Mouse (Mus musculus): ENCODE measurements at regions not wholly inside any gene's neighbourhood (a gene's known extent, or its start where the extent isn't known, plus 50 kb on each side); places are given as distances from the start of the nearest gene placed in this dataset.

GRCm38 (mm10) chr2:9267675-9268074 is 613.4 kb upstream of the 4930412O13Rik start:
- no peak for DNase-seq

- DNase-seq = no peak
These were observed 597.6 kb upstream of the 4930412O13Rik start for GRCm38 (mm10) chr2:9283441-9283840.

- no peak for DNase-seq
These were observed 595.3 kb upstream of the 4930412O13Rik start for GRCm38 (mm10) chr2:9285800-9286199.

GRCm38 (mm10) chr2:9287077-9287476 is 594.0 kb upstream of the 4930412O13Rik start:
- DNase-seq = no peak

GRCm38 (mm10) chr2:9287623-9288022 is 593.4 kb upstream of the 4930412O13Rik start:
- no peak for DNase-seq

GRCm38 (mm10) chr2:9331630-9332352 is 549.3 kb upstream of the 4930412O13Rik start:
- no peak for DNase-seq

GRCm38 (mm10) chr2:9348982-9349381 is 532.1 kb upstream of the 4930412O13Rik start:
- DNase-seq = no peak

GRCm38 (mm10) chr2:9349994-9350393 is 531.1 kb upstream of the 4930412O13Rik start:
- no peak for DNase-seq

GRCm38 (mm10) chr2:9352190-9352589 is 528.9 kb upstream of the 4930412O13Rik start:
- DNase-seq = no peak

- DNase-seq = no peak
These were observed 521.0 kb upstream of the 4930412O13Rik start for GRCm38 (mm10) chr2:9360020-9360419.

- DNase-seq = no peak
These were observed 513.1 kb upstream of the 4930412O13Rik start for GRCm38 (mm10) chr2:9367801-9368584.

- DNase-seq = no peak
These were observed 511.5 kb upstream of the 4930412O13Rik start for GRCm38 (mm10) chr2:9369572-9369971.

- DNase-seq = no peak
These were observed 494.5 kb upstream of the 4930412O13Rik start for GRCm38 (mm10) chr2:9386566-9386965.

- DNase-seq = no peak
These were observed 493.0 kb upstream of the 4930412O13Rik start for GRCm38 (mm10) chr2:9388058-9388457.

- DNase-seq = no peak
These were observed 485.6 kb upstream of the 4930412O13Rik start for GRCm38 (mm10) chr2:9395379-9395999.

- DNase-seq = no peak
These were observed 479.6 kb upstream of the 4930412O13Rik start for GRCm38 (mm10) chr2:9401461-9401860.

GRCm38 (mm10) chr2:9402281-9402680 is 478.8 kb upstream of the 4930412O13Rik start:
- no peak for DNase-seq

- no peak for DNase-seq
These were observed 472.0 kb upstream of the 4930412O13Rik start for GRCm38 (mm10) chr2:9409075-9409474.

GRCm38 (mm10) chr2:9422686-9423085 is 458.4 kb upstream of the 4930412O13Rik start:
- DNase-seq = no peak

GRCm38 (mm10) chr2:9423534-9423933 is 457.5 kb upstream of the 4930412O13Rik start:
- DNase-seq = no peak

GRCm38 (mm10) chr2:9433110-9433940 is 447.7 kb upstream of the 4930412O13Rik start:
- DNase-seq = no peak

- no peak for DNase-seq
These were observed 445.7 kb upstream of the 4930412O13Rik start for GRCm38 (mm10) chr2:9435155-9435872.
